Mouse (Mus musculus): Measurements from ENCODE around the gene Shank2. TPM values are rescaled to one million over a fixed set of nuclear protein-coding genes. Genes with fewer than 3 reads are reported as not detected.

Shank2 gene
- not detected in 2 replicates for total RNA-seq (2012; rRNA removed)
- not detected for polyA plus RNA-seq (2012; ENCODE audit: insufficient read depth in 1 of 2, insufficient read length in 2 of 2, low read depth in 1 of 2, low replicate concordance in 2 of 2, missing spikeins in 1 of 2)

GRCm38 (mm10) chr7:144001628-144002027 is at the start of gene Shank2:
Shank2 (plus strand) TSS chr7:144001928.
- Histone ChIP-seq H3K9ac (ENCODE audit: control insufficient read depth, low read depth, low read length, poor library complexity, severe bottlenecking) (no peak within 1 kb of the TSS), H3K4me1 (ENCODE audit: control insufficient read depth in 1 of 2, insufficient read depth in 2 of 2, low read length in 2 of 2) (no peaks in the 10 kb centered on the region), H3K79me2 (ENCODE audit: control insufficient read depth, insufficient read depth, low read length, poor library complexity) (no peaks in the 10 kb centered on the region), H3K27me3 (ENCODE audit: control insufficient read depth in 1 of 2, insufficient read depth in 2 of 2, low read length in 2 of 2) (no peaks in the 10 kb centered on the region), H3K27ac (ENCODE audit: control insufficient read depth, low read depth, low read length) (no peak within 1 kb of the TSS), H3K36me3 (ENCODE audit: control insufficient read depth in 1 of 2, insufficient read depth in 2 of 2, low read length in 2 of 2) (no peaks in the 10 kb centered on the region), H3K4me3 (ENCODE audit: control insufficient read depth in 1 of 2, insufficient read depth in 1 of 2, low read depth in 2 of 2, low read length in 2 of 2) (no peak within 1 kb of the TSS), H3K9me3 (replicated peaks; ENCODE audit: insufficient read depth, low read length) (no peaks in the 10 kb centered on the region)
- TF ChIP-seq NRF1 (IDR thresholded peaks at IDR 0.05; ENCODE audit: insufficient read depth, low read depth, low read length, poor library complexity, severe bottlenecking) = no peak
- no peak for TF ChIP-seq GABPA (IDR thresholded peaks at IDR 0.05; ENCODE audit: low read depth, low read length)
- TF ChIP-seq JUND (IDR thresholded peaks at IDR 0.05; ENCODE audit: low read depth, low read length) = no peak
- TF ChIP-seq SMC3 (IDR thresholded peaks at IDR 0.05; ENCODE audit: low read depth, low read length) = no peak
- no peak for TF ChIP-seq USF1 (IDR thresholded peaks at IDR 0.05; ENCODE audit: low read depth, low read length)
- TF ChIP-seq POLR2AphosphoS5 (IDR thresholded peaks at IDR 0.05; ENCODE audit: borderline replicate concordance, low read depth, low read length) = no peak
- no peak for TF ChIP-seq ZKSCAN1 (IDR thresholded peaks at IDR 0.05; ENCODE audit: low read depth, low read length)
- no peak for TF ChIP-seq USF2 (IDR thresholded peaks at IDR 0.05; ENCODE audit: borderline replicate concordance in 1 of 2, insufficient read depth in 1 of 2, low read depth in 1 of 2, low read length in 2 of 2)
- TF ChIP-seq CHD1 (IDR thresholded peaks at IDR 0.05; ENCODE audit: low read depth, low read length) = no peak
- no peak for TF ChIP-seq MAZ (IDR thresholded peaks at IDR 0.05; ENCODE audit: low read depth, low read length)
- no peak for TF ChIP-seq E2F4 (IDR thresholded peaks at IDR 0.05; ENCODE audit: borderline replicate concordance, low read depth, low read length)
- no peak for TF ChIP-seq ZMIZ1 (IDR thresholded peaks at IDR 0.05; ENCODE audit: low read depth, low read length)
- no peak for TF ChIP-seq TAL1 (IDR thresholded peaks at IDR 0.05; ENCODE audit: low read length)
- no peak for TF ChIP-seq RCOR1 (IDR thresholded peaks at IDR 0.05; ENCODE audit: low read depth, low read length)
- no peak for TF ChIP-seq ELF1 (IDR thresholded peaks at IDR 0.05; ENCODE audit: low read depth, low read length)
- TF ChIP-seq CHD2 (IDR thresholded peaks at IDR 0.05; ENCODE audit: low read length) = no peak
- no peak for TF ChIP-seq EP300 (IDR thresholded peaks at IDR 0.05; ENCODE audit: low read depth in 1 of 2, low read length in 2 of 2)
- no peak for DNase-seq (ENCODE audit: low read depth, low spot score)

DNA sequence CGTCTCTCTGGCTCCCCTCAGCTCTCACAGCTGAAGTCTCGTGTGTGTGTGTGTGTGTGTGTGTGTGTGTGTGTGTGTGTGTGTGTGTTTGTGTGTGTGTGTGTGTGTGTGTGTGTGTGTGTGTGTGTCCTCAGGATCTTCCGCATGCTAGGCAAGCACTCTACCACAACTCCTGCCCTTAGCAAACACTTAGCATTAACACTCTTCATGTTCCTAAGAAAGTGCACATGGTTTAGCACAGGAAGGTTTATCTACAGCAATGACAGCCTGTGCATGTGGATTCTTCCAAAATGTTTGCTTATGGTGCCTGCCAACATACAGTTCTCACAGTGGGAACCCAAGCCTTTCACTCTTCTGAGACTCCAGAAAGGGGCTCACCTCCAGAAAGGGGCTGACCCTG is 49.6 kb upstream of the Shank2 start:
- no peak overlapping the region for H3K4me3 ChIP-seq (ENCODE audit: control insufficient read depth in 1 of 2, insufficient read depth in 1 of 2, low read depth in 2 of 2, low read length in 2 of 2)
- H3K27me3 ChIP-seq (ENCODE audit: control insufficient read depth in 1 of 2, insufficient read depth in 2 of 2, low read length in 2 of 2) = no peaks in the 10 kb centered on the region
- no peaks in the 10 kb centered on the region for H3K36me3 ChIP-seq (ENCODE audit: control insufficient read depth in 1 of 2, insufficient read depth in 2 of 2, low read length in 2 of 2)
- no peaks in the 10 kb centered on the region for H3K79me2 ChIP-seq (ENCODE audit: control insufficient read depth, insufficient read depth, low read length, poor library complexity)
- H3K9me3 ChIP-seq (replicated peaks; ENCODE audit: insufficient read depth, low read length) = no peaks in the 10 kb centered on the region
- H3K4me1 ChIP-seq (ENCODE audit: control insufficient read depth in 1 of 2, insufficient read depth in 2 of 2, low read length in 2 of 2) = no peaks in the 10 kb centered on the region
- no peak for TF ChIP-seq MAZ (IDR thresholded peaks at IDR 0.05; ENCODE audit: low read depth, low read length)
- no peak for TF ChIP-seq CHD2 (IDR thresholded peaks at IDR 0.05; ENCODE audit: low read length)
- no peak for TF ChIP-seq NRF1 (IDR thresholded peaks at IDR 0.05; ENCODE audit: insufficient read depth, low read depth, low read length, poor library complexity, severe bottlenecking)
- no peak for TF ChIP-seq ZMIZ1 (IDR thresholded peaks at IDR 0.05; ENCODE audit: low read depth, low read length)
- no peak for TF ChIP-seq E2F4 (IDR thresholded peaks at IDR 0.05; ENCODE audit: borderline replicate concordance, low read depth, low read length)
- no peak for TF ChIP-seq BHLHE40 (IDR thresholded peaks at IDR 0.05; ENCODE audit: borderline replicate concordance, low read depth, low read length)
- TF ChIP-seq MYC (IDR thresholded peaks at IDR 0.05; ENCODE audit: low read depth, low read length) = no peak
- TF ChIP-seq TBP (IDR thresholded peaks at IDR 0.05; ENCODE audit: low read depth, low read length) = no peak
- TF ChIP-seq RAD21 (IDR thresholded peaks at IDR 0.05; ENCODE audit: low read depth, low read length) = no peak
- no peak for TF ChIP-seq ZKSCAN1 (IDR thresholded peaks at IDR 0.05; ENCODE audit: low read depth, low read length)
- TF ChIP-seq ETS1 (IDR thresholded peaks at IDR 0.05; ENCODE audit: low read depth, low read length) = no peak
- no peak for TF ChIP-seq JUND (IDR thresholded peaks at IDR 0.05; ENCODE audit: low read depth, low read length)
- TF ChIP-seq HCFC1 (IDR thresholded peaks at IDR 0.05; ENCODE audit: low read depth, low read length) = no peak
- TF ChIP-seq POLR2AphosphoS2 (IDR thresholded peaks at IDR 0.05; ENCODE audit: low read length) = no peak
- TF ChIP-seq TCF12 (IDR thresholded peaks at IDR 0.05; ENCODE audit: low read depth, low read length) = no peak
- no peak for TF ChIP-seq MXI1 (IDR thresholded peaks at IDR 0.05; ENCODE audit: low read depth, low read length)
- no peak for TF ChIP-seq GABPA (IDR thresholded peaks at IDR 0.05; ENCODE audit: low read depth, low read length)
- TF ChIP-seq ELF1 (IDR thresholded peaks at IDR 0.05; ENCODE audit: low read depth, low read length) = no peak
- TF ChIP-seq MAFK (IDR thresholded peaks at IDR 0.05; ENCODE audit: borderline replicate concordance, low read depth, low read length) = no peak
- no peak for TF ChIP-seq MEF2A (IDR thresholded peaks at IDR 0.05; ENCODE audit: extremely low read depth, insufficient replicate concordance, low read depth, low read length, poor library complexity, severe bottlenecking)
- no peak overlapping the region for H3K9ac ChIP-seq (ENCODE audit: control insufficient read depth, low read depth, low read length, poor library complexity, severe bottlenecking)
- DNase-seq (ENCODE audit: low read depth, low spot score) = no peak
- H3K27ac ChIP-seq (ENCODE audit: control insufficient read depth, low read depth, low read length) = no peak overlapping the region
